Mouse (Mus musculus) stomach, postnatal 0 days (tissue): Measurements from ENCODE around the gene Lyrm9. TPM values are rescaled to one million over a fixed set of nuclear protein-coding genes. Genes with fewer than 3 reads are reported as not detected.

Experiments
- ATAC-seq: fragments of 200-750 bp; cut with Nextera tagmentation; 2 replicates; pipeline ENCODE4 v1.8.0; 2017; ENCODE audit not compliant: low FRiP score, low TSS enrichment
- DNase-seq: peaks from one replicate; pipeline ENCODE4 v3.0.0-alpha.2; 2016; ENCODE audit warnings: low spot score
- H3K27ac ChIP-seq: fragments of 300-500 bp; sonication (generic); replicated peaks from 2 replicates; pipeline ENCODE4 v1.5.1; 2014; ENCODE audit warnings: mild to moderate bottlenecking, control low read depth
- H3K27me3 ChIP-seq: fragments of 300-500 bp; sonication (generic); 2 replicates; pipeline ENCODE4 v1.6.1; 2014; ENCODE audit warnings: low read length; ENCODE audit not compliant: control insufficient read depth, insufficient read depth
- H3K36me3 ChIP-seq: fragments of 300-500 bp; sonication (generic); 2 replicates; pipeline ENCODE4 v1.6.1; 2014; ENCODE audit warnings: low read length, mixed read lengths; ENCODE audit not compliant: control insufficient read depth, insufficient read depth
- H3K4me1 ChIP-seq: fragments of 300-500 bp; sonication (generic); replicated peaks from 2 replicates; pipeline ENCODE4 v1.6.1; 2014; ENCODE audit warnings: antibody characterized with exemption; ENCODE audit not compliant: control insufficient read depth, insufficient read depth
- H3K4me2 ChIP-seq: fragments of 300-500 bp; sonication (generic); replicated peaks from 2 replicates; pipeline ENCODE4 v1.6.1; 2014; ENCODE audit warnings: low read depth, mild to moderate bottlenecking, control low read depth, moderate library complexity
- H3K4me3 ChIP-seq: fragments of 300-500 bp; sonication (generic); 2 replicates; pipeline ENCODE4 v1.5.1; 2014; ENCODE audit warnings: low read depth, low read length, control low read depth
- H3K9ac ChIP-seq: fragments of 300-500 bp; sonication (generic); 2 replicates; pipeline ENCODE4 v1.6.1; 2014; ENCODE audit warnings: mild to moderate bottlenecking, low read length, control low read depth, mixed read lengths
- H3K9me3 ChIP-seq: fragments of 300-500 bp; sonication (generic); 2 replicates; pipeline ENCODE4 v1.6.1; 2016; ENCODE audit warnings: low read length; ENCODE audit not compliant: control insufficient read depth
- CTCF ChIP-seq: IDR thresholded peaks from 2 replicates; pipeline ENCODE4 v1.5.1; 2016; ENCODE audit warnings: antibody characterized with exemption, low read depth, mild to moderate bottlenecking, moderate library complexity
- EP300 ChIP-seq: optimal IDR thresholded peaks from 2 replicates; pipeline ENCODE3; 2016; ENCODE audit warnings: antibody characterized with exemption
- WGBS: fragments of 180-500 bp; shearing (Covaris S2); extraction: QIAGEN DNeasy Blood & Tissue Kit; methylation state at CpG from one replicate; pipeline ENCODE4 v1.1.7; 2014; 5-methylcytosine and 5-hydroxymethylcytosine counted together
- polyA plus RNA-seq: library from polyadenylated mRNA; unstranded; fragments of >200 nt; fragmentation: Nextera tagmentation; extraction: Ambion mirVana; gene quantifications from 2 replicates; pipeline ENCODE4 v1.2.1, GENCODE M21; 2015

Gene Lyrm9
- polyA plus RNA-seq, 1 experiment from 2014 or later: 20.1 TPM

- H3K9me3 ChIP-seq: no peaks in the 10 kb centered on the region
- no peak overlapping the region for H3K9ac ChIP-seq
- H3K4me2 ChIP-seq: no peak overlapping the region
- no peak overlapping the region for H3K4me3 ChIP-seq
- TF ChIP-seq EP300: no peak
- TF ChIP-seq CTCF: no peak
- H3K4me1 ChIP-seq: no peaks in the 10 kb centered on the region
- ATAC-seq: no peak
- 51% methylated on average over 5 of the region's 5 CpGs for WGBS
- no peak for DNase-seq
- no peaks in the 10 kb centered on the region for H3K27me3 ChIP-seq
- no peaks in the 10 kb centered on the region for H3K36me3 ChIP-seq
- H3K27ac ChIP-seq: no peak overlapping the region
Measured at GRCm38 (mm10) chr11:78840141-78840540, 13.8 kb downstream of the Lyrm9 start.

GRCm38 (mm10) chr11:78841987-78842386 lies 15.6 kb downstream of the Lyrm9 start:
- no peaks in the 10 kb centered on the region for H3K36me3 ChIP-seq
- H3K9me3 ChIP-seq: no peaks in the 10 kb centered on the region
- no peaks in the 10 kb centered on the region for H3K4me1 ChIP-seq
- no peak overlapping the region for H3K9ac ChIP-seq
- TF ChIP-seq CTCF: no peak
- TF ChIP-seq EP300: no peak
- WGBS: 91% methylated on average over 8 of the region's 8 CpGs
- no peak overlapping the region for H3K27ac ChIP-seq
- no peak for ATAC-seq
- H3K4me2 ChIP-seq: no peak overlapping the region
- no peak for DNase-seq
- no peaks in the 10 kb centered on the region for H3K27me3 ChIP-seq
- H3K4me3 ChIP-seq: no peak overlapping the region

GRCm38 (mm10) chr11:78846620-78847019 lies 20.2 kb downstream of the Lyrm9 start:
- H3K4me2 ChIP-seq: no peak overlapping the region
- no peak overlapping the region for H3K27ac ChIP-seq
- no peaks in the 10 kb centered on the region for H3K9me3 ChIP-seq
- H3K27me3 ChIP-seq: no peaks in the 10 kb centered on the region
- TF ChIP-seq EP300 (no peak), CTCF (no peak)
- H3K4me3 ChIP-seq: no peak overlapping the region
- no peaks in the 10 kb centered on the region for H3K36me3 ChIP-seq
- ATAC-seq (no peak), DNase-seq (no peak)
- no peaks in the 10 kb centered on the region for H3K4me1 ChIP-seq
- no peak overlapping the region for H3K9ac ChIP-seq
- 78% methylated on average over 4 of the region's 4 CpGs for WGBS

- Histone ChIP-seq H3K27me3 (no peaks in the 10 kb centered on the region), H3K4me1 (no peaks in the 10 kb centered on the region), H3K9me3 (no peaks in the 10 kb centered on the region), H3K27ac (no peak overlapping the region), H3K4me2 (no peak overlapping the region), H3K4me3 (no peak overlapping the region), H3K9ac (no peak overlapping the region), H3K36me3 (no peaks in the 10 kb centered on the region)
- ATAC-seq: no peak
- WGBS: 42% methylated on average over 7 of the region's 7 CpGs
- DNase-seq: no peak
- TF ChIP-seq CTCF: no peak
- no peak for TF ChIP-seq EP300
Measured at GRCm38 (mm10) chr11:78847884-78848848, 21.8 kb downstream of the Lyrm9 start.

GRCm38 (mm10) chr11:78849859-78850258 lies 23.5 kb downstream of the Lyrm9 start:
- Histone ChIP-seq H3K27ac (no peak overlapping the region), H3K36me3 (no peaks in the 10 kb centered on the region), H3K9me3 (no peaks in the 10 kb centered on the region), H3K9ac (no peak overlapping the region), H3K4me1 (no peaks in the 10 kb centered on the region), H3K4me2 (no peak overlapping the region), H3K4me3 (no peak overlapping the region), H3K27me3 (no peaks in the 10 kb centered on the region)
- DNase-seq (no peak), ATAC-seq (no peak)
- 72% methylated on average over 3 of the region's 3 CpGs for WGBS
- no peak for TF ChIP-seq EP300
- no peak for TF ChIP-seq CTCF

GRCm38 (mm10) chr11:78851216-78851870 lies 25.0 kb downstream of the Lyrm9 start:
- no peaks in the 10 kb centered on the region for H3K4me1 ChIP-seq
- no peak for DNase-seq
- H3K36me3 ChIP-seq: no peaks in the 10 kb centered on the region
- WGBS: 46% methylated on average over 9 of the region's 9 CpGs
- H3K9ac ChIP-seq: no peak overlapping the region
- no peak for ATAC-seq
- H3K27me3 ChIP-seq: no peaks in the 10 kb centered on the region
- H3K9me3 ChIP-seq: no peaks in the 10 kb centered on the region
- H3K27ac ChIP-seq: no peak overlapping the region
- no peak for TF ChIP-seq EP300
- no peak for TF ChIP-seq CTCF
- H3K4me3 ChIP-seq: no peak overlapping the region
- no peak overlapping the region for H3K4me2 ChIP-seq
